Mouse (Mus musculus) small intestine, adult 2 months (tissue): ENCODE results near the gene Ttn.

Source experiments
- CTCF ChIP-seq: fragments of 200-500 bp; IDR thresholded peaks from 2 replicates; pipeline ENCODE4 v1.5.1; 2012; ENCODE audit warnings: low read depth, mild to moderate bottlenecking, control low read depth, inconsistent platforms, low read length, moderate library complexity, mixed read lengths; ENCODE audit not compliant: insufficient replicate concordance, insufficient read length; ENCODE audit errors: extremely low read depth
- POLR2A ChIP-seq: fragments of 200-500 bp; IDR thresholded peaks from 2 replicates; pipeline ENCODE4 v1.6.1; 2012; ENCODE audit warnings: low read depth, mild to moderate bottlenecking, control low read depth, inconsistent platforms, low read length, moderate library complexity

DNA sequence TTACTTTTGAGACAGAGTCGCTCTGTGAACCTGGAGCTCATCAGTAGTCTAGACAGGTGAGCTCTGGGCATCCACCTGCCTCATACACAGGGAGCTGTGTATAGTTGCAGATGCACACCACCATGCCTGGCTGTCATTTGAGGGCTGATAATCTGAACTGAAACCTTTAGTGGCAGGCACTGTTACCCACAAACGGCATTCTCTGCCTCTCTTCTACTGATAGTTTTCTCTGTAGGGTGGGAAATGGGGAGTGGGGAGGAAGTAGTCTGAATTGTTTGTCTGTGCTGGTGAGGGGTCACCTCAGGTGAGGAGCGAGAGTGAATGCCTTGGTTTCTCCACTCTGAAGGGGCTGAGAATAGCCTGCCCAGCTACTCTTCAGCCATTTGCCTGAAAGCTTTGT lies 294.7 kb downstream of the Ttn start:
- TF ChIP-seq CTCF: no peak
- no peak for TF ChIP-seq POLR2A
